Mouse (Mus musculus): Measurements from ENCODE around the gene Dchs2.

DNA sequence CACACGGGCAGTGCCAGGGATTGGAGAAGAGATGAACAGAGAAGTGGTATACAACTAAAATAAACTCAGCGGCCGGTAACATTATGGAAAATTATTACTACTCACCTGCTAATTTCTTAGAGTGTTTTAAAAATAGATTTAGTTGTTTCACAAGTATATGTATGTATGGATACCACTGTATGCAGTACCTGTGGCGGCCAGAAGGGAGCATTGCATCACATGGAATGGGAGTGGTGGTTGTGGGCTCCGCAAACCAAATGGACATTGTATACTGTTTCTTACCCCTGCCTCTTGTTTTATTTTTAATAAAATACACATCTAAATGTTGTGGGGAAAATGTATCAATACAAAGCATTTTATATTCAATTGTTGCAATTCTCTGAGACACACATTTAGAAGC lies 176.1 kb downstream of the Dchs2 start:
- TF ChIP-seq CTCF (IDR thresholded peaks at IDR 0.05; ENCODE audit: borderline replicate concordance, insufficient read depth, low read depth, low read length) = no peak
- no peak for TF ChIP-seq POLR2A (IDR thresholded peaks at IDR 0.05; ENCODE audit: borderline replicate concordance, insufficient read depth, low read length)

Data from cerebellum, adult 2 months (tissue).